Mouse (Mus musculus): ENCODE data around the gene Stx8.

GRCm38 (mm10) chr11:68200500-68200899, 234.5 kb downstream of the Stx8 start:
- TF ChIP-seq CTCF (IDR thresholded peaks at IDR 0.05; ENCODE audit: low read depth, low read length) (no peak), POLR2A (IDR thresholded peaks at IDR 0.05; ENCODE audit: borderline replicate concordance, low read depth, low read length) (no peak)

All from bone marrow macrophage, adult 2 months (primary cell).